ENCODE assay signal across 20 mouse cellular contexts in genomic region chr2:21048226-21048625, GRCm38 (mm10).
A peak's percentile ranks its signal among the peaks of the same experiment; 100 is the strongest.
DNase-seq lines count a peak whose midpoint lies in the region; ATAC-seq lines count a peak whose summit lies in the region.
"Had no signal": no experiment of that assay in that cellular context is flagged by ENCODE, and none has a peak within 500 bp of the region (broad histone marks: within the 10 kb centered on the region; RNA-seq: fewer than 3 reads in every experiment).

No protein-coding gene starts in this region.

- H3K4me1 ChIP-seq in neural tube, embryonic 13.5 days (replicated peaks): peaks cover 28% of the 10 kb centered on the region
- H3K4me1 ChIP-seq in neural tube, embryonic 15.5 days: 0 out of 2 replicates have a peak, but pooled peaks cover 8% of the 10 kb centered on the region
- H3K4me1 ChIP-seq: embryonic facial prominence, embryonic 12.5 days; liver, embryonic 13.5 days; stomach, embryonic 15.5 days had no signal

- peak overlapping the region; percentile 74 for H3K27ac ChIP-seq in neural tube, embryonic 13.5 days (replicated peaks)
- no peak overlapping the region for H3K27ac ChIP-seq in neural tube, embryonic 15.5 days (replicated peaks)
- H3K27ac ChIP-seq: embryonic facial prominence, embryonic 12.5 days; forebrain, embryonic 15.5 days; kidney, postnatal 0 days; left cerebral cortex, adult 2 months; liver, embryonic 13.5 days; stomach, embryonic 15.5 days had no signal

- H3K9me3 ChIP-seq in neural tube, embryonic 13.5 days: no peaks in the 10 kb centered on the region
- no peaks in the 10 kb centered on the region for H3K9me3 ChIP-seq in neural tube, embryonic 15.5 days (replicated peaks)
- H3K9me3 ChIP-seq: embryonic facial prominence, embryonic 12.5 days; forebrain, embryonic 15.5 days; liver, embryonic 13.5 days; stomach, embryonic 15.5 days had no signal

- H3K27me3 ChIP-seq in neural tube, embryonic 13.5 days: no peaks in the 10 kb centered on the region
- no peaks in the 10 kb centered on the region for H3K27me3 ChIP-seq in neural tube, embryonic 15.5 days (replicated peaks)
- H3K27me3 ChIP-seq: embryonic facial prominence, embryonic 12.5 days; forebrain, embryonic 15.5 days; liver, embryonic 13.5 days; stomach, embryonic 15.5 days had no signal

- H3K36me3 ChIP-seq in neural tube, embryonic 13.5 days: no peaks in the 10 kb centered on the region
- no peaks in the 10 kb centered on the region for H3K36me3 ChIP-seq in neural tube, embryonic 15.5 days
- H3K36me3 ChIP-seq: embryonic facial prominence, embryonic 12.5 days; forebrain, embryonic 15.5 days; liver, embryonic 13.5 days; stomach, embryonic 15.5 days had no signal

- no peak for DNase-seq in frontal cortex, adult 2 months (ENCODE audit: extremely low spot score in 1 of 2, low spot score in 1 of 2)
- DNase-seq in layer of hippocampus, adult 11-12 months (ENCODE audit: low spot score): peak; percentile 34
- no peak for DNase-seq in layer of hippocampus, adult 9-10 months (ENCODE audit: low spot score)
- DNase-seq: cerebellum, adult 18-20 months; cerebellum, postnatal 25 days; gastrocnemius, postnatal 25 days; kidney, adult 2 months; liver, embryonic 13.5 days; lung, adult 2 months; lung, postnatal 14 days; thymus, postnatal 25 days had no signal

- H3K4me2 ChIP-seq in neural tube, embryonic 13.5 days: no peak overlapping the region
- H3K4me2 ChIP-seq in neural tube, embryonic 15.5 days: no peak overlapping the region
- H3K4me2 ChIP-seq: embryonic facial prominence, embryonic 12.5 days; forebrain, embryonic 15.5 days; liver, embryonic 13.5 days; stomach, embryonic 15.5 days had no signal

- H3K9ac ChIP-seq in neural tube, embryonic 13.5 days: no peak overlapping the region
- no peak overlapping the region for H3K9ac ChIP-seq in neural tube, embryonic 15.5 days (replicated peaks)
- H3K9ac ChIP-seq: embryonic facial prominence, embryonic 12.5 days; forebrain, embryonic 15.5 days; liver, embryonic 13.5 days; stomach, embryonic 15.5 days had no signal

- peak; percentile 52 for ATAC-seq in frontal cortex, adult (ENCODE audit: low TSS enrichment)
- no peak for ATAC-seq in neural tube, embryonic 13.5 days (ENCODE audit: low read depth)
- no peak for ATAC-seq in neural tube, embryonic 15.5 days (ENCODE audit: low FRiP score)
- no peak for ATAC-seq in megakaryocyte-erythroid progenitor cell, adult 5-6 weeks (replicated peaks; ENCODE audit: low FRiP score, low TSS enrichment, poor library complexity, severe bottlenecking)
- ATAC-seq: forebrain, embryonic 15.5 days had no signal

- 81% methylated on average over 6 of the region's 6 CpGs for WGBS in neural tube, embryonic 13.5 days
- 77% methylated on average over 6 of the region's 6 CpGs for WGBS in neural tube, embryonic 15.5 days

- H3K4me3 ChIP-seq in neural tube, embryonic 13.5 days: no peak overlapping the region
- H3K4me3 ChIP-seq in neural tube, embryonic 15.5 days (replicated peaks): no peak overlapping the region
- H3K4me3 ChIP-seq: embryonic facial prominence, embryonic 12.5 days; forebrain, embryonic 15.5 days; left cerebral cortex, adult 2 months; liver, embryonic 13.5 days; stomach, embryonic 15.5 days had no signal
